Mouse (Mus musculus) E14TG2a.4 (cell line): ENCODE results near the gene Tapt1.

Experiments used
- H3K27me3 ChIP-seq: 2 replicates; pipeline ENCODE4 v1.6.1; 2014; ENCODE audit warnings: low read length, control low read depth; ENCODE audit not compliant: insufficient read depth
- H3K36me3 ChIP-seq: 2 replicates; pipeline ENCODE4 v1.6.1; 2014; ENCODE audit warnings: low read length, control low read depth; ENCODE audit not compliant: insufficient read depth
- H3K4me1 ChIP-seq: replicated peaks from 2 replicates; pipeline ENCODE4 v1.6.1; 2014; ENCODE audit warnings: low read depth, low read length, control low read depth
- H3K4me3 ChIP-seq: replicated peaks from 2 replicates; pipeline ENCODE4 v1.5.1; 2014; ENCODE audit warnings: mild to moderate bottlenecking, low read length
- H3K9me3 ChIP-seq: 2 replicates; pipeline ENCODE4 v1.6.1; 2014; ENCODE audit warnings: low read length, control low read depth
- CTCF ChIP-seq: conservative IDR thresholded peaks from 2 replicates; pipeline ENCODE4 v1.5.1; 2014; ENCODE audit warnings: low read length
- NANOG ChIP-seq: IDR thresholded peaks from 2 replicates; pipeline ENCODE4 v1.6.1; 2014; ENCODE audit warnings: borderline replicate concordance, low read length, mixed read lengths
- POU5F1 ChIP-seq: IDR thresholded peaks from 2 replicates; pipeline ENCODE4 v1.6.1; 2014; ENCODE audit warnings: low read length, borderline replicate concordance

Gene Tapt1

DNA sequence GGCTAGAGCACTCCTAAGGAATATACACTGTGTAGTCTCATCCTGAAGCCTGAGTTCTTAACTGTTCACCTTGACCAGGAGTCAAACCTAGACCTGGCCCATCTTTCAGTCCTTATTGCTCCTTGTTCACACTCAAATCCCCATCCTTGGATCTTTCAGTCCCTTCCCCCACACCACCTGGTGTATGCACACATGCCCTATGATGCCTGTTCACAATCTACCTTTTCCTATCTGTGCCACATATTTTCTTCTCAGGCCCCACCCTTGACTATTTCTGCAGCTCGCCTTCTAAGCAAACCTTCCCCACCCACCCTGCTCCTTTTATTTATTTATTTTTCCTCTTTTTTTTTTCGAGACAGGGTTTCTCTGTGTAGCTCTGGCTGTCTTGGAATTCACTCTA, 12.4 kb downstream of the Tapt1 start:
- no peak for TF ChIP-seq CTCF
- TF ChIP-seq NANOG: no peak
- no peak for TF ChIP-seq POU5F1
- Histone ChIP-seq H3K27me3 (no peaks in the 10 kb centered on the region), H3K4me3 (no peak overlapping the region), H3K36me3 (peaks cover 46% of the 10 kb centered on the region), H3K9me3 (no peaks in the 10 kb centered on the region), H3K4me1 (no peaks in the 10 kb centered on the region)

DNA sequence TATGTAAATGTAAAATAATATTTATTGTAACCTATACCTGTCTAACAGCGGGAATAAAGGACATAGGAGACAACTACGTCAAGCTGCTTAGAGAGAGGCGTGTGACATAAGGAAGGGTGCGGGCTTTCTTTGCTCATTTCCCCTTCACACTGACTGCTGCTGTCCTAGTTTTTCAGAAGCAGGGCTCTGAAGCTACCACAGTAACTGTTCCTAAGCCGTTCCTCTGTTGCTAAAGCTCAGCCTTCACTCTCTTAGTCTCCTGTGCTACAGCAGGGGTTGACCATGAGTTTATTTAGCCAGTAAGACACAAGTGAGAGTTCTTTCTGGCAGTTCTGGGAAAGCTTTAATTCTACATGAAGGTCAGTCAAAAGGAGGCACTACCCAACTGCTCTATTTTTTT, 13.0 kb downstream of the Tapt1 start:
- Histone ChIP-seq H3K27me3 (no peaks in the 10 kb centered on the region), H3K4me1 (no peaks in the 10 kb centered on the region), H3K36me3 (peaks cover 48% of the 10 kb centered on the region), H3K4me3 (no peak overlapping the region), H3K9me3 (no peaks in the 10 kb centered on the region)
- TF ChIP-seq CTCF (no peak), POU5F1 (no peak), NANOG (no peak)

DNA sequence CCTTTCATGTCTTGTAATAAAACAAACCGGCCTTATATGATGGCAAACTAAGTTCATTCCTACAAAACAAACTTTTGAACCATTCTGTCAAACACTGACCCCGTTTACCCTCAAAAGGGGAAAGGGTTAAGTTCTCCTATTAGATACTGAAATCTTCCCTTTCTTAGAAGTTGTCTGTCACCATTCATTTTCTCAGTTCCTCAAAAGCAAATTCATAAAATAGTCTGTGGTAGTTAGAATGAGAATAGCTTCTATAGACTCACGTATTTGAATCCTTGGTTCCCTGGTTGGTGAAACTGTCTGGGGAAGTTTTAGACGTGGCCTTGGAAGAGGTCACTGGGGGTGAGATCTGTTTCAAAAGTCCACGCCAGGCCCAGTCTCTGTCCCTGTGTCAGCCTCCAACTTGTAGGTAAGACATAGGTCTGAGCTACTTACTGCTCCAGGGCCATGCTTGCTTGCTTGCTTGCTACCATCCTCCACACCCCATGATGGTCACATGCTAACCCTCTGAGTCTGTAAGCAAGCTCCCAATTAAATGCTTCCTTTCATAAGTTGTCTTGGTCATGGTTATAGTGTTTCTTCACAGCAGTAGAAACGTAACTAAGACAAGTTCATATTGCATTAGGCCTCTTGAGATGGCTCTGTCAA, 14.5 kb downstream of the Tapt1 start:
- TF ChIP-seq CTCF (no peak), POU5F1 (no peak), NANOG (no peak)
- Histone ChIP-seq H3K4me3 (no peak overlapping the region), H3K4me1 (no peaks in the 10 kb centered on the region), H3K9me3 (no peaks in the 10 kb centered on the region), H3K27me3 (no peaks in the 10 kb centered on the region), H3K36me3 (peaks cover 49% of the 10 kb centered on the region)

DNA sequence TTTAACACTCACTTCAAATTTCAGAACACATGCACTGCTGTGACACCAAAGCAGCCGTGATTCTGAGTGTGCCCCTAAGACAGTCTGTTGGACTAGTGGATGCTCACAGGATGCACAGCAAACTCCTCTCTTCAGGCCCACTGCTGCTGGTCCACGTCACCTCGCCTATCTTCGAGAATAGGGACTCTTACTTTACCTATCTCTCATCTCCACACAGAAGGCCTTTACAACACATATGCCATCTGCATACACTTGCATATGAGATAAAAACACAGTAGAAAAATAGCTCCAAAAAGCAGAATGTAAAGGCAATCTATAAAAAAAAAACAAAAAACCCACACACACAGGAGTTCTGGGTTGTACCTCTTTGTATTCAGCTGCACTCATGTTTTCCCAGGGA, 19.1 kb downstream of the Tapt1 start:
- H3K27me3 ChIP-seq: no peaks in the 10 kb centered on the region
- H3K36me3 ChIP-seq: peaks cover 47% of the 10 kb centered on the region
- no peaks in the 10 kb centered on the region for H3K4me1 ChIP-seq
- no peaks in the 10 kb centered on the region for H3K9me3 ChIP-seq
- TF ChIP-seq NANOG (no peak), POU5F1 (no peak), CTCF (no peak)
- H3K4me3 ChIP-seq: no peak overlapping the region

DNA sequence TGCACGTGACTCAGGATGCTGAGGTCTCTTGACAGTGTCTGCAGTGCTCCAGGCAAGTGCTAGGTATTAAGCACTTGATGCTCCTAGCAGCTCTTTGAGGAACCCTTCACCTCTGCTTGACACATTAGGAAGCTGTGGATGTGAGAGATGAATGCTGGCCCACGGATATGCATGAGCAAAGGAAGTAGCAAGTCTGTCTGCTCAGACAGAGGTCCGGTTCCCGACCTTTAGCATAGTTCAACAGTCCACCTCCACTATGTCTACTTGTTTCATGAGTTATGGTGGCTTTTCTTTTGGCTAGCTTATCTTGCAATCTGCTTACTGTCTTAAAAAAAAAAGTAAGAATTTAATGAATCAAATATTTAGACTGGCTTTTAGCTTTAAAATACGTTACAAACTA, 19.8 kb downstream of the Tapt1 start:
- no peaks in the 10 kb centered on the region for H3K4me1 ChIP-seq
- TF ChIP-seq POU5F1 (no peak), CTCF (no peak), NANOG (no peak)
- H3K4me3 ChIP-seq: no peak overlapping the region
- no peaks in the 10 kb centered on the region for H3K9me3 ChIP-seq
- no peaks in the 10 kb centered on the region for H3K27me3 ChIP-seq
- H3K36me3 ChIP-seq: peaks cover 40% of the 10 kb centered on the region

DNA sequence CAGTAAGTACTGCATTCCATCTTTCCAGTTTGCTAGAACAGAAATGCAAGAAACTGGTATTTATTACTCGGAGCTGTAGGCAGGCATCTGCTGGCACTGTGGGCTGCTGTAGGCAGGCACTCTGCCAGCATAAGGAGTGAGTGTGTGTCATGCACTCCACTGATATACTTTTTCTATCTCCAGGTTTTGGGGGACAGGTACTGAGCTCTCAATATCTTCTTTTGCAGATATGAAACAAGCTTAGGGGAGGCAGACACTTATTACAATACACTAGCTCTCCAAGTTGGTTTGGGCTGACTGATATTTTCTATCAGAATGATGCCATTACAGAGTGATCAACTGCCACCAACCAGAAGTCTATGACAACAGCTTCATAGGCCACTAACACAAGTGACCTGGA, 23.0 kb downstream of the Tapt1 start:
- TF ChIP-seq NANOG: no peak
- no peak for TF ChIP-seq POU5F1
- no peak for TF ChIP-seq CTCF
- H3K36me3 ChIP-seq: peaks cover 35% of the 10 kb centered on the region
- H3K9me3 ChIP-seq: no peaks in the 10 kb centered on the region
- no peak overlapping the region for H3K4me3 ChIP-seq
- H3K27me3 ChIP-seq: no peaks in the 10 kb centered on the region
- no peaks in the 10 kb centered on the region for H3K4me1 ChIP-seq

DNA sequence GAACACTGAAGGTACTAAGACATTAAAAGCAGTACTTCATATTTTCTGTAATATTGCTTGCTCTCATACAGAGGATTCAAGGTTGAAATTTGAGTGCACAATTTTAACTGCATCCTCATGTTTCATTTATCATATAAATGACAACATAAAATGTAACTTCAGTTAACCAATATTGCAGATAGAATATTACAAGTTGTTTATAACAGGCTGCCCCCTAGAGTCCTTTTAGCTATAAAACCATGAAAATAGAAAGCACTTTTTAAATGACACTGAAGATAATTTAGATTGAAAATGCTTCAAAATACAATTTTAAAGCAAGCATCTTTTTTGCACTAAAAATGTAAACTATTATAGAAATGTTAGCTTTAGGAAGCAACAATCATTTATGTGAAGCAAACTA, 24.8 kb downstream of the Tapt1 start:
- TF ChIP-seq POU5F1 (no peak), NANOG (no peak), CTCF (no peak)

DNA sequence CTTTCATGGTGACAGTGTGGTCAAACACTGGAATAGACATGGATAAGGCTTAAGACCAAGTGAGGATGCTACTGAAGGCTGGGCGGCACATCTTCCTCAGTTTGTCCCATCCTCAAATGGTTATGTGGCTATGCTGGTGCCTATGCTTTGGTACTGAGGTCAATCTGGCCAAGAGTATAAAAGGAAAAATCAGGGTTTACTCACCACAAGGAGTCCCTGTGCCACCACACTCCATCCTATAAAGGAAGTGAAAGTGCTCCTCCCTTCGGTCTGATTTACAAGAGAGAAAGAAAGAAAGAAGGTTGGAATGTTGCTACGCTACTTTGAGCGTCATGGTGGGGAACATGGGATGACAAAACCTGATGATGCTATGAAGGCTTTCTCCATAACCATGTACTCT, 27.3 kb downstream of the Tapt1 start:
- H3K9me3 ChIP-seq: no peaks in the 10 kb centered on the region

More for the DNA sequence above, 24.8 kb downstream of the Tapt1 start:
- Histone ChIP-seq H3K4me3 (no peak overlapping the region), H3K36me3 (peaks cover 29% of the 10 kb centered on the region), H3K4me1 (no peaks in the 10 kb centered on the region), H3K27me3 (no peaks in the 10 kb centered on the region), H3K9me3 (no peaks in the 10 kb centered on the region)

DNA sequence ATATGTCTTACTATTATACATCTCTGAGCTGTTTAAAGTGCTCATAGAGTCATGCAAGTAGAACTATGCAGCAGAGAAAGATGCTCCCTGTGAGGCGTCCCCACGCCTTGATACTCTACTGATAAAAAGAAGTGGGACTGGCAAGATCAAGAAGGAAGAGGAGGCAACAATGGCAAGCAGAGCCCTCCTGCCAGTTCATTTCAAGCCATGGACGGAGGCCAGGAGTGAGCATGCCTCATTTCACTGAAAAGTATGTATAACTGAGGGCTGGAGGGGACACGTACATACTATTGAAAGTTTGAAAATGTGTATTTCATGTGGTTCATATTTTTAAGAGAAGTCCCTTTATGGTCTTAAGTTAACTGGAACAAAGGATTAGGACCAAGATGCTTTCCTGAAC, 28.0 kb downstream of the Tapt1 start:
- Histone ChIP-seq H3K36me3 (peaks cover 24% of the 10 kb centered on the region), H3K4me1 (peaks cover 5% of the 10 kb centered on the region; the same call in 1 of the 2 replicates), H3K9me3 (no peaks in the 10 kb centered on the region), H3K4me3 (no peak overlapping the region), H3K27me3 (no peaks in the 10 kb centered on the region)
- TF ChIP-seq NANOG: no peak
- no peak for TF ChIP-seq CTCF
- no peak for TF ChIP-seq POU5F1

More for the DNA sequence above, 27.3 kb downstream of the Tapt1 start:
- TF ChIP-seq NANOG (no peak), CTCF (no peak), POU5F1 (no peak)
- Histone ChIP-seq H3K4me1 (peaks cover 5% of the 10 kb centered on the region; the same call in 1 of the 2 replicates), H3K36me3 (peaks cover 21% of the 10 kb centered on the region), H3K4me3 (no peak overlapping the region), H3K27me3 (no peaks in the 10 kb centered on the region)
